Comparison of ENCODE assay signal across 11 mouse cellular contexts in the genomic region with DNA sequence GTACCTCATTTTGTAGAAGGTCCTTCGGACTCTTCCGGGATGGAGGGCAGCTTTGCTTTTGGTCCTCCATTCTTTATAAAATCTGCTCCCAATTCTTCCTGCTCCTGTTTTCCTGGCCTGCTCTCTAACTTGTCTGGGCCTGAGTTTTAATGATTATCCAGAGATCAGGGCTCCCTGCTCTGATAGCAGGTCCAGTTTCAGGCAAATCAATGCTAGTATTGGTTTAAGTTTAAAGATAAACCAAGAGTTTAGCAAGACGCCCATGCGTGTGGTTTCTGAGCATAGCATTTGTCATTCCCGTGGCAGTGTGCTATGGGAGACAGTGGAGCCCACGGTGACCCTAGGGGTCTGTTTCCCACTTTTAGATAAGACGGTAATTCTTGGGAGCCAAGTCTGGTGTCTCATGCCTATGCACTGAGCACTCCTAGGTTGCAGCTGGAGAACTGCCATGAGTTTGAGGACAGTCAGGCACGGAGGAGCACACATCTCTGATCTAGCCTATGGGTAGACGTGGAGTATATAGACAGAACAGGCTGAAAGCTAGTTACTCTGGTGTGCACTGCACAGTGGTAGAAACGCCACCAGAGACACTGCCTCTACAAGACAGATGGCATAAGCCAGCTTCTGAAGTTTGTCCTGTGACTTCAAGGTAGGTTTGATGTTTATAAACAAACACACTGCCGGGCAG. TPM values are rescaled to one million over a fixed set of nuclear protein-coding genes. Genes with fewer than 3 reads are reported as not detected.
"Had no signal": no experiment of that assay in that cellular context is flagged by ENCODE, and none has a peak within 500 bp of the region (broad histone marks: within the 10 kb centered on the region; RNA-seq: fewer than 3 reads in every experiment).

No protein-coding gene starts in this region.

- H3K27ac ChIP-seq: layer of hippocampus, adult 2 months; limb, embryonic 10.5 days; lung, embryonic 15.5 days; stomach, postnatal 0 days had no signal

- H3K4me3 ChIP-seq: layer of hippocampus, adult 2 months; limb, embryonic 10.5 days; lung, embryonic 15.5 days; myocyte had no signal

- H3K4me1 ChIP-seq: limb, embryonic 10.5 days; lung, embryonic 15.5 days had no signal

- H3K9ac ChIP-seq: lung, embryonic 15.5 days had no signal

- H3K27me3 ChIP-seq: lung, embryonic 15.5 days had no signal

- DNase-seq: kidney, adult 18-20 months; kidney, postnatal 10 days; kidney, postnatal 4 days; midbrain, embryonic 14.5 days; thymus, postnatal 4 days had no signal

- H3K36me3 ChIP-seq: limb, embryonic 10.5 days; lung, embryonic 15.5 days had no signal

- H3K4me2 ChIP-seq: lung, embryonic 15.5 days had no signal

- H3K9me3 ChIP-seq: limb, embryonic 10.5 days; lung, embryonic 15.5 days had no signal

RNA-seq across cellular contexts. Expression of gene Slc34a2, which starts 45.5 kb away (rescaled TPM):
- total RNA-seq: layer of hippocampus, adult 2 months had no signal
- polyA plus RNA-seq: limb, embryonic 10.5 days; midbrain, embryonic 14.5 days; myocyte; neural tube, embryonic 11.5 days had no signal
